Mouse (Mus musculus) brain, embryonic 14.5 days (tissue): ENCODE results near the gene Gpx2.

Experiments
- CTCF ChIP-seq: fragments of 200-500 bp; IDR thresholded peaks from 2 replicates; pipeline ENCODE4 v1.5.1; 2012; ENCODE audit warnings: inconsistent platforms, mild to moderate bottlenecking, moderate library complexity, borderline replicate concordance; ENCODE audit not compliant: insufficient read depth, insufficient read length; ENCODE audit errors: extremely low read depth
- POLR2A ChIP-seq: fragments of 200-500 bp; IDR thresholded peaks from 2 replicates; pipeline ENCODE4 v1.6.1; 2012; ENCODE audit warnings: mild to moderate bottlenecking, inconsistent platforms, borderline replicate concordance; ENCODE audit not compliant: poor library complexity, insufficient read depth, insufficient read length, severe bottlenecking; ENCODE audit errors: extremely low read depth

GRCm38 (mm10) chr12:76818120-76818519 is 22.8 kb upstream of the Gpx2 start:
- TF ChIP-seq CTCF (no peak), POLR2A (no peak)
